Mouse (Mus musculus) heart, postnatal 14 days (tissue): ENCODE results near the gene Ugt2b1. TPM values are rescaled to one million over a fixed set of nuclear protein-coding genes. Genes with fewer than 3 reads are reported as not detected.
"Not testable (repeated sequence)": the region's sequence is repeated elsewhere in the genome, so short reads cannot be mapped to it uniquely, and the experiment has no call there.

ENCODE experiments used
- DNase-seq, 2 experiments: peaks; one replicate each; pipeline ENCODE4 v3.0.0; 2021 to 2022
- intact Hi-C: fragments of 180-260 bp; cut with DNase I; formaldehyde crosslinking; loops from one replicate; pipeline ENCODE4 v1.15.1; 2025
- long read RNA-seq, 2 experiments: library from polyadenylated mRNA; stranded (forward); transcript quantifications; one replicate each; pipeline ENCODE4 v2.0.0; 2021
- total RNA-seq, 2 experiments: library from RNA; stranded (reverse); gene quantifications; 2 replicates each; pipeline ENCODE4 v1.2.3; 2021

The Ugt2b1 gene
- not detected for total RNA-seq
- long read RNA-seq, experiment 1: 0 reads
- long read RNA-seq, experiment 2: 0 reads

- no peak for DNase-seq
- intact Hi-C loops: no loop called here
These were observed at the start of gene Ugt2b1 for GRCm38 (mm10) chr5:86926426-86926825. TSS of gene Ugt2b1 (minus strand) at chr5:86926530.

DNA sequence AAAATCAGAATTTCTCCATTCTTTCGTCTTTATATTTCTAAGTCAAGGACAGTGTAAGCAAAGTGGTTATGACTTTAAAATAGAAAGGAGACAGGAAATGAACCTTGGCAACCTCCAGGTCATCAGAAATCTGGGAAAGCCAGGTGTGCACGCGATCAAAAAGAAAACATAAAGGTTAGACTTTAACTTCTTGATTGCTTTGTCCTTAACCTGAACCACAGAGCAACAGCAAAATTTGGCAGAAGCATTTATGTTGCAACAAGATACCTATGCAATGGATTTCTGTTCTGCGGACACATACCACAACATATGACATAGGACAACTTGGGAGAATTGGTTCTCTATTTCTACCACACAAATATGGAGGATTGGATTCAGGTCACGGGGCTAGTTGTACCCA, 40.9 kb upstream of the Ugt2b1 start:
- not testable (repeated sequence) for DNase-seq

DNA sequence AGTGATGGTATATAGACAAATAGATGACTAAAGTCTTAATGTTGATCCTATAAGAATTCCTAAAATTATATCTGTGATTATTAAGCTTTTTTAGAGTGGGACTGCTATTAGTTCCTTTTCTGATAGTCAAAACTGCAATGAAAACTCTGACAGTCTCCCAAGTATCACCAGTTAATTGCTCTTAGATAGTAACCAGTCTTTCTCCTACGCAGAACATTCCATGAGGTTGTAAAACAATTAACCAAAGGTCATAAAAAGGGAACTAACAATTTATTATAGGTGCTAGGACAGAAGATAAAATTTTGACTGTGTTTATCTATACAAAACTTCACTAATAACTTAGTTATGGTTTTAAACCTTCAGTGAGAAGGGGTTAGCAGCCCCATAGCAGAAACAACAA, 36.5 kb upstream of the Ugt2b1 start:
- intact Hi-C loops, DNase-seq: not testable (repeated sequence)

More for the DNA sequence above, 40.9 kb upstream of the Ugt2b1 start:
- intact Hi-C loops: not testable (repeated sequence)

- DNase-seq: no peak
- intact Hi-C loops: no loop called here
These were observed 35.4 kb upstream of the Ugt2b1 start for GRCm38 (mm10) chr5:86961587-86962358.

DNA sequence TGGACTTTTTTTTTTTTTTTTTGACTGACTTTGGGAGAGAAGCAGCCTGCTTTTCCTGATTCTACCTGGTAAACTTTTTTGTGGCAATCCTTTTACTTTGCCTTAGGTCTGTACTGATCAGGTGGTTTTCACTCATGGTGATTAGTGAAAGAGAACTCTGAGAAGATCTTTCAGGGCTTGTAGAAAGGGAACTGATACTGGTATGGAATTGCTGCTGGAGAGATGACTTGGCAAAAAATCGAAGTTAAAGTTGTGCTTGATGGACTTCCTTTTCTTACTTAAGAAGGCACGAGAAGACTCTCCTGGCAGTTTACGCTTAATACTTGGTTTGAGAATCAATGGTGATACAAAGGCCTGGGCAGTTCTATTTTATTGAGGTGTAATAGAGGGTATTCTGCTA, 34.2 kb upstream of the Ugt2b1 start:
- DNase-seq: no peak
- intact Hi-C loops: no loop called here

DNA sequence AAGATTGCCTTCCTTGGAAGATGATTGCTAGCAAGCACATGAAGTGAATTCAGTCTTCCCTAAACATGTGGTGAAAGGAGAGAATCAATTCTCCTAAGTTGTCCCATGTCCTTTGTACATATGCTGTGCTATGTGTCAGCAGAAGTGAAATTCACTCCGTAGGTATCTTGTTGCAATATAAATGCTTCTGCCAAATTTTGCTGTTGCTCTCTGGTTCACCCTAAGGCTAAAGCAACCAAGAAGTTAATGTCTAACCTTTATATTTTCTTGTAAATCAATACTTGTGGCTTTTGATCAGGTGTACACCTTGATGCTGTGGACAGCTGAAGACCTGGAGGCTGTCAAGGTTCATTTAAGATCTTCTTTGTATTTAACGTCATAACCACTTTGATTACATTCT, 15.8 kb upstream of the Ugt2b1 start:
- DNase-seq: no peak
- intact Hi-C loops: no loop called here

- intact Hi-C loops: no loop called here
- no peak for DNase-seq
These were observed 5.6 kb downstream of the Ugt2b1 start for GRCm38 (mm10) chr5:86920661-86921233.

DNA sequence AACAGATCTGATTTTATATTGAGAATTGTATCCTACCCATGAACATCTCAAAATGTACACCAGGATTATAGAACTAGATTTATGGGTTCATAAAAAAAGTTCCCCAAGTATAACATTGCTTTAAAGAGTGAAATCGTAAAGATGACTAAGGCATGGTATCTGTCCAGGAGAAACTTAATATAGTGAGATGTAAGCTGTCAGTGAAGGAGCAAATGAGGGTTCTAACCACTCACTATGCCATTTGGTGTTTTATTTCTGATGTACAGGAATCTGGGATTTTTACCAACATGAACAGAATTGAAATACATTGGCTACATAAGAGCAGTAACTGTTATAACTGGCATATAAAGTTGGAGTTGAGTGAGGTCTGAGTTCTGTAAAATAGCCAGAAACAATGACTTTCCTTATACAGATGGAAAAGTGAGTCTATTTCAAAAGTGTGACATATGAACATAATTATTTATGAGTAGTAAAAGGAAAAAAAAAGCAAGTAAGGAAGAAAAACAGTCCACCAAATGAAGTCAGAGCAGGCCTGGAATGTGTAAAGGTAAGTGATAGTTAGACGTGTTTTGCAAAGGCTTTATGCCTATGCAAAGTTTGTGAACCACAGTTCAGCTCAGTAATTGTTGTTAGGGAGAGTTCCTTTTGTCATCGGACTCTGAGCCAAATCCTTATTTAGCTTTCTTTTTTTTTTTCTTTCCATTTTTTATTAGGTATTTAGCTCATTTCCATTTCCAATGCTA, 14.8 kb downstream of the Ugt2b1 start:
- DNase-seq: no peak
- intact Hi-C loops: no loop called here

DNA sequence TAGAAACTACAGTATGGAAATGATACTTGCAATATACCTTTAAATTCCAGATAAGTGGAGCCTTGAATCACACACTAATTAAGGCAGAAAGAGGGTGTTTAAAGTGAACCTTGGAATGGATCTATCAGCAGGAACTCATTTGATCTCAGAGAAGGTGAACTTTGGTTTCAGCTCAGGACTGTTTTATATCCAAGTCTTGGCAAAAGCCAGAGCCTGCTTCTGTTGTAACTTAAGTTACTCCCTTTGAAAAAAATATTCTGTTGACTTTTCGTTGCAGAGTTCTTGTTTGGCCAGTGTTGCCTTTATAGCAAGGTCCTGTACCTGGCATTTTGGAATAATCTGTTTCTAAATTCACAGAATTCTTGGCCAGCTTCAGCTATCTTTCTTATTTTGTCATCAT, 15.6 kb downstream of the Ugt2b1 start:
- intact Hi-C loops: no loop called here
- DNase-seq: no peak

DNA sequence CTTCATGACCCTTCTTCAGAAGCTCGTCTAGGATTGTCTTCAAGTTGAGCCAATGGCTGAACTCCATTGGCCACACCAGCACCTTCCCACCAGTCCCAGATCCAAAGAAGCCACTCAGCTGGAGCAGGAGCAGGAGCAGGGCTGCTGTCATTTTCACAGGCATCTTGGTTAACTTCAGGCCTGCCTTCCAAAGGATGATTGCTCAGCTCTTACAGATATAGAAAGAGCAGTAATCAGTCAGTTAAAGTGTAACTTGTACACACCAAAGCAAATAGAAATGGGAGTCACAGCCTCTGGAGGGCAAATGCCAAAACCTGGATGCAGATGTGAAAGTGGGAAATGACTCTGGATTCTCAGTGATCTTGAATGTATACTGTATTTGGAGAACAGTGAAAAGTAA, 19.6 kb downstream of the Ugt2b1 start, which contains the start of gene Ugt2b34:
Ugt2b34 (minus strand) TSS at position 180 of the 400 bp plus-strand sequence.
- no peak for DNase-seq
- intact Hi-C loops: no loop called here

DNA sequence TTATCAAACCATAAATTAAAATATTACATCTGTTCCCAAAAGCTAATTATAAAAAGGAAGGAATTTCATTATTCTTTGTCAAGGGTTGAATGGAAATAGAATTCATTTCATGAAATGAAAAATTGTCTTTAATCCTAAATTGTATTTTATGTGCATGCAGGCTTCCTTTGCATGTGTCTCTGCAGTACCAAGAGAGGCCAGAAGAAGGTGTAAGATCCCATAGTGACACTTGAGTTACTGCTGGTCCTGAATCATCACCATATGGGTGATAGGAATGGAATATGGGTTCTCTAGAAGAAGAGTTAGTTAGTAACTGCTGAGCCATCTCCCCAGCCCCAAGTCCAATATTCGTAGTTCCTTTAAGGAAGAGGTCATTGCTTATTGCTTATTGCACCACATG, 36.4 kb downstream of the Ugt2b1 start:
- DNase-seq: no peak
- intact Hi-C loops: loop anchor here (10.0 kb wide), 1 partner anchor 255 kb away; the partner anchor contains the start of gene Ugt2b5

- intact Hi-C loops: loop anchor here (10.0 kb wide), 1 partner anchor 256 kb away; the partner anchor contains the start of gene Ugt2b5
- DNase-seq: no peak
These were observed 37.9 kb downstream of the Ugt2b1 start for GRCm38 (mm10) chr5:86888420-86888819.

DNA sequence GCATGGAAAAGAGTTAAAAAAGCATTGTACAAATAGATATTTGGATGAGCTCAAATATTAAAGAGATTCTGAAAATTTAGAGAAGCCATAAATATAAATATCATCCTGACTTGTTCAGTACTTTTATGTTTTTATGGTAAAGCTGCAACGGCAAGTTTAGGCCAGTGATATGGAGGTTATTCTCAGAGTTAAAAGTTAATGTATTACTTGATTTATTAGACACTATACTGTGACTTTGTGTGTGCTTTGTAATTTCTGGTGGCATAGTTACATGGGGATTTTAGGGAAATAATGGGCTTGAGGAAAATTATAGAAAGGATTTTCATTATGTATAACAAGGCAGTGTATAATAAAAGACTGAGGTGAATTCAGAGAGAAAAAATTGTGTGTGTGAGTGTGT, 39.2 kb downstream of the Ugt2b1 start:
- intact Hi-C loops: loop anchor here (10.0 kb wide), 1 partner anchor 258 kb away; the partner anchor contains the start of gene Ugt2b5
- DNase-seq: no peak

- DNase-seq: no peak
- intact Hi-C loops: loop anchor here (10.0 kb wide), 1 partner anchor 258 kb away; the partner anchor contains the start of gene Ugt2b5
These were observed 39.7 kb downstream of the Ugt2b1 start for GRCm38 (mm10) chr5:86886620-86887019.

DNA sequence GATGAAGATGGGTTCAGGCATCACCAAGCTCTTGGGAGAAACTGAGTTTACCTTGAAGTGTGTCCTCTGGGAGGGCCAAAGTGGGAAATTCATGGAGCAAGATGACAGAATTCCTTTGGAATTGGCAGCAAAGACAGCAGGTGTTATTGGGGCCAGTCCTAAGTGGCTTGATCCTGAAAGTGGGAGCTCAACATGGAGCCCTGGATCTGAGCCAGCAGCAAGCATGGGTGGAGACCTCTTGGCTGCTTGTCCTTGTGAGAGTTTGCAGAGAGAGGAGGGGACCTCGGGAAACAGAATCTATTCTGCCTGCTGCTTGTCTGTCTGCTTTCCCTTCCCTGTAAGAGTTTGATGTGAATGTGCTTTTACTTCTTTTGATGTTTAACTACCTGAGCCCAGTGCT, 54.5 kb downstream of the Ugt2b1 start:
- DNase-seq: no peak
- intact Hi-C loops: no loop called here

Other genes starting within 250 kb of the Ugt2b1 start
- not detected for gene Tmprss11e, start 180.7 kb downstream of the Ugt2b1 start, total RNA-seq
- 10 to 100 TPM; 34.9 to 35.6 TPM for gene Ythdc1, start 122.3 kb downstream of the Ugt2b1 start, total RNA-seq
- not detected for gene Ugt2b34, start 19.6 kb downstream of the Ugt2b1 start, total RNA-seq
- not detected for gene Ugt2b35, start 74.3 kb upstream of the Ugt2b1 start, total RNA-seq
- gene Ugt2b36, start 166.0 kb upstream of the Ugt2b1 start, total RNA-seq: not detected
- not detected for gene Ugt2b5, start 213.8 kb upstream of the Ugt2b1 start, total RNA-seq